Mouse (Mus musculus) lung, postnatal 0 days (tissue): Measurements from ENCODE around the gene Xylt1.

ENCODE experiments used
- CTCF ChIP-seq: IDR thresholded peaks from 2 replicates; pipeline ENCODE4 v1.5.1; 2016; ENCODE audit warnings: antibody characterized with exemption, mild to moderate bottlenecking
- EP300 ChIP-seq: IDR thresholded peaks from 2 replicates; pipeline ENCODE4 v1.6.1; 2016; ENCODE audit warnings: antibody characterized with exemption, mild to moderate bottlenecking, control low read depth

DNA sequence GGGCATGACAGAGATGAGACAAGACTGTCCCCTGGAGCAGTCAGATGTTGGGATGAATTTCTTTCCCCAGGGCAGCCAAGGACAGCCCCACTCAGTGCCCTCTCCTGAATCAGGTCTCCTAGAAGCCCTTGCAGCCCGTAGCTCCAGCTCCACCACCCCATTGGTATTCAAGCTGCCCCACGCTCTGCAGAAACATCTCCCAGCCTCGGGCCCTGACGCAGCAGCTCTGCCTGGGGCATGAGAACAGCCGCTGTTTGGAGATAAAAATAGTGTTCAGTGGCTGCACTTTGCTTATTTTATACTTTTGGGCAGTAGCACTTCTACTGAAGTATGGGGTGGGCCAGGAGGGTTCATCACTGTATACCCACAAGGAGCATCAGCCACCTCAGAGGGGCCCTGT, 144.9 kb downstream of the Xylt1 start:
- TF ChIP-seq EP300 (no peak), CTCF (no peak)
